Mouse (Mus musculus) heart, embryonic 10.5 days (tissue): ENCODE data around the gene Ptprz1. TPM values are rescaled to one million over a fixed set of nuclear protein-coding genes. Genes with fewer than 3 reads are reported as not detected.
"Not testable (repeated sequence)": the region's sequence is repeated elsewhere in the genome, so short reads cannot be mapped to it uniquely, and the experiment has no call there.

Source experiments
- DNase-seq: peaks from one replicate; pipeline ENCODE4 v3.0.0-alpha.2; 2017; ENCODE audit warnings: low spot score
- H3K27ac ChIP-seq: fragments of 300-500 bp; sonication (generic); 2 replicates; pipeline ENCODE4 v1.5.1; 2016; ENCODE audit warnings: mild to moderate bottlenecking
- H3K27me3 ChIP-seq: fragments of 300-500 bp; sonication (generic); 2 replicates; pipeline ENCODE4 v1.6.1; 2016; ENCODE audit warnings: mild to moderate bottlenecking; ENCODE audit not compliant: poor library complexity, insufficient read depth, severe bottlenecking
- H3K36me3 ChIP-seq: fragments of 300-500 bp; sonication (generic); 2 replicates; pipeline ENCODE4 v1.6.1; 2016; ENCODE audit warnings: mild to moderate bottlenecking, moderate library complexity
- H3K4me1 ChIP-seq: fragments of 300-500 bp; sonication (generic); 2 replicates; pipeline ENCODE4 v1.6.1; 2016; ENCODE audit warnings: mild to moderate bottlenecking
- H3K4me3 ChIP-seq: fragments of 300-500 bp; sonication (generic); 2 replicates; pipeline ENCODE4 v1.5.1; 2016; ENCODE audit warnings: mild to moderate bottlenecking, moderate library complexity
- H3K9me3 ChIP-seq: fragments of 300-500 bp; sonication (generic); 2 replicates; pipeline ENCODE4 v1.6.1; 2016; ENCODE audit warnings: mild to moderate bottlenecking, moderate library complexity
- WGBS: fragments of 180-500 bp; shearing (Covaris S2); methylation state at CpG from one replicate; pipeline ENCODE4 v1.1.7; 2016; 5-methylcytosine and 5-hydroxymethylcytosine counted together
- polyA plus RNA-seq: library from polyadenylated mRNA; unstranded; fragments of >200 nt; fragmentation: Nextera tagmentation; extraction: Ambion mirVana; gene quantifications from 2 replicates; pipeline ENCODE4 v1.2.1, GENCODE M21; 2016

Ptprz1 gene
- polyA plus RNA-seq, 1 experiment from 2014 or later = 0.31 TPM

GRCm38 (mm10) chr6:23076060-23076459, 200.8 kb downstream of the Ptprz1 start:
- 79% methylated on average over 2 of the region's 2 CpGs for WGBS

GRCm38 (mm10) chr6:23078273-23078672, 203.0 kb downstream of the Ptprz1 start:
- WGBS = 83% methylated on average over 2 of the region's 2 CpGs
- DNase-seq = no peak
- no peaks in the 10 kb centered on the region for H3K9me3 ChIP-seq
- no peak overlapping the region for H3K4me3 ChIP-seq
- H3K4me1 ChIP-seq = peaks cover 8% of the 10 kb centered on the region; the same call in 1 of the 2 replicates
- H3K27ac ChIP-seq = no peak overlapping the region
- H3K36me3 ChIP-seq = no peaks in the 10 kb centered on the region
- no peaks in the 10 kb centered on the region for H3K27me3 ChIP-seq

More at GRCm38 (mm10) chr6:23076060-23076459, 200.8 kb downstream of the Ptprz1 start:
- H3K27me3 ChIP-seq = no peaks in the 10 kb centered on the region
- no peak for DNase-seq
- H3K4me1 ChIP-seq = peaks cover 8% of the 10 kb centered on the region; the same call in 1 of the 2 replicates
- no peaks in the 10 kb centered on the region for H3K9me3 ChIP-seq
- H3K27ac ChIP-seq = no peak overlapping the region
- H3K36me3 ChIP-seq = no peaks in the 10 kb centered on the region
- no peak overlapping the region for H3K4me3 ChIP-seq

- H3K4me3 ChIP-seq = no peak overlapping the region
- peaks cover 8% of the 10 kb centered on the region; the same call in 1 of the 2 replicates for H3K4me1 ChIP-seq
- no peaks in the 10 kb centered on the region for H3K27me3 ChIP-seq
- no peak for DNase-seq
- H3K27ac ChIP-seq = peak overlapping the region; percentile 42
- WGBS = 44% methylated on average over 3 of the region's 3 CpGs
- no peaks in the 10 kb centered on the region for H3K36me3 ChIP-seq
- H3K9me3 ChIP-seq = no peaks in the 10 kb centered on the region
Measured at GRCm38 (mm10) chr6:23079991-23080680, 204.8 kb downstream of the Ptprz1 start.

- H3K27me3 ChIP-seq = no peaks in the 10 kb centered on the region
- 83% methylated on average over 5 of the region's 5 CpGs for WGBS
Measured at GRCm38 (mm10) chr6:23084587-23085421, 209.5 kb downstream of the Ptprz1 start.

GRCm38 (mm10) chr6:23089292-23089691, 214.0 kb downstream of the Ptprz1 start:
- DNase-seq, H3K27me3 ChIP-seq, H3K36me3 ChIP-seq, H3K4me3 ChIP-seq, H3K4me1 ChIP-seq, H3K27ac ChIP-seq, H3K9me3 ChIP-seq: not testable (repeated sequence)
- WGBS = 59% methylated on average over 4 of the region's 4 CpGs

More at GRCm38 (mm10) chr6:23084587-23085421, 209.5 kb downstream of the Ptprz1 start:
- Histone ChIP-seq H3K36me3 (no peaks in the 10 kb centered on the region), H3K9me3 (0 out of 2 replicates have a peak, but pooled peaks cover 2% of the 10 kb centered on the region), H3K27ac (no peak overlapping the region), H3K4me3 (no peak overlapping the region), H3K4me1 (peaks cover 4% of the 10 kb centered on the region; the same call in 1 of the 2 replicates)
- DNase-seq = no peak

- WGBS = 89% methylated on average over 11 of the region's 11 CpGs
- not testable (repeated sequence) for H3K4me3 ChIP-seq, H3K27ac ChIP-seq, H3K27me3 ChIP-seq, DNase-seq, H3K36me3 ChIP-seq, H3K4me1 ChIP-seq, H3K9me3 ChIP-seq
Measured at GRCm38 (mm10) chr6:23090346-23091055, 215.2 kb downstream of the Ptprz1 start.
